Mouse (Mus musculus) liver, embryonic 11.5 days (tissue): Measurements from ENCODE around the gene Gstt4. TPM values are rescaled to one million over a fixed set of nuclear protein-coding genes. Genes with fewer than 3 reads are reported as not detected.

ENCODE experiments used
- ATAC-seq: fragments of 200-750 bp; cut with Nextera tagmentation; replicated peaks from 2 replicates; pipeline ENCODE4 v1.8.0; 2017; ENCODE audit warnings: moderate number of reproducible peaks, mild to moderate bottlenecking, moderate TSS enrichment, moderate library complexity; ENCODE audit not compliant: low FRiP score
- DNase-seq: peaks from one replicate; pipeline ENCODE4 v3.0.0-alpha.2; 2017; ENCODE audit warnings: low spot score
- H3K27ac ChIP-seq: fragments of 300-500 bp; sonication (generic); 2 replicates; pipeline ENCODE4 v1.5.1; 2014; ENCODE audit warnings: mild to moderate bottlenecking, low read depth, low read length, control low read depth
- H3K27me3 ChIP-seq: fragments of 300-500 bp; sonication (generic); replicated peaks from 2 replicates; pipeline ENCODE4 v1.6.1; 2014; ENCODE audit warnings: low read length, mixed read lengths; ENCODE audit not compliant: control insufficient read depth, insufficient read depth
- H3K36me3 ChIP-seq: fragments of 300-500 bp; sonication (generic); 2 replicates; pipeline ENCODE4 v1.6.1; 2014; ENCODE audit warnings: mild to moderate bottlenecking, low read length, moderate library complexity, mixed read lengths; ENCODE audit not compliant: control insufficient read depth, insufficient read depth
- H3K4me1 ChIP-seq: fragments of 300-500 bp; sonication (generic); replicated peaks from 2 replicates; pipeline ENCODE4 v1.6.1; 2014; ENCODE audit warnings: low read length, mixed read lengths; ENCODE audit not compliant: control insufficient read depth, insufficient read depth
- H3K4me2 ChIP-seq: fragments of 300-500 bp; sonication (generic); 2 replicates; pipeline ENCODE4 v1.6.1; 2014; ENCODE audit warnings: mild to moderate bottlenecking, control low read depth, moderate library complexity
- H3K4me3 ChIP-seq: fragments of 300-500 bp; sonication (generic); 2 replicates; pipeline ENCODE4 v1.5.1; 2014; ENCODE audit warnings: low read depth, low read length, control low read depth
- H3K9ac ChIP-seq: fragments of 300-500 bp; sonication (generic); 2 replicates; pipeline ENCODE4 v1.6.1; 2014; ENCODE audit warnings: low read depth, low read length, control low read depth
- H3K9me3 ChIP-seq: fragments of 300-500 bp; sonication (generic); 2 replicates; pipeline ENCODE4 v1.6.1; 2016; ENCODE audit warnings: low read length, inconsistent platforms, mixed read lengths; ENCODE audit not compliant: control insufficient read depth
- WGBS: fragments of 180-500 bp; shearing (Covaris S2); extraction: QIAGEN DNeasy Blood & Tissue Kit; methylation state at CpG from one replicate; pipeline ENCODE4 v1.1.7; 2014; 5-methylcytosine and 5-hydroxymethylcytosine counted together
- polyA plus RNA-seq: library from polyadenylated mRNA; unstranded; fragments of >200 nt; fragmentation: Nextera tagmentation; extraction: Ambion mirVana; gene quantifications from 2 replicates; pipeline ENCODE4 v1.2.1, GENCODE M21; 2014

Gene Gstt4
- polyA plus RNA-seq, 1 experiment from 2014 or later = not detected

- 87% methylated on average over 15 of the region's 15 CpGs for WGBS
- Histone ChIP-seq H3K4me3 (no peak overlapping the region), H3K4me2 (no peak overlapping the region), H3K36me3 (peaks cover 14% of the 10 kb centered on the region), H3K9me3 (no peaks in the 10 kb centered on the region), H3K9ac (no peak overlapping the region), H3K27me3 (0 out of 2 replicates have a peak, but pooled peaks cover 2% of the 10 kb centered on the region), H3K27ac (no peak overlapping the region), H3K4me1 (peaks cover 13% of the 10 kb centered on the region)
- no peak for DNase-seq
- ATAC-seq = no peak
These were observed 33.2 kb upstream of the Gstt4 start for GRCm38 (mm10) chr10:75855416-75855981.

GRCm38 (mm10) chr10:75854791-75855190 is 32.4 kb upstream of the Gstt4 start:
- WGBS = 79% methylated on average over 6 of the region's 6 CpGs
- H3K9ac ChIP-seq = no peak overlapping the region
- no peaks in the 10 kb centered on the region for H3K9me3 ChIP-seq

GRCm38 (mm10) chr10:75854096-75854495 is 31.8 kb upstream of the Gstt4 start:
- DNase-seq (no peak), ATAC-seq (0 out of 2 replicates have a peak, but pooled peaks have one; percentile 16)
- Histone ChIP-seq H3K27me3 (0 out of 2 replicates have a peak, but pooled peaks cover 2% of the 10 kb centered on the region), H3K4me2 (no peak overlapping the region), H3K36me3 (peaks cover 14% of the 10 kb centered on the region), H3K9me3 (no peaks in the 10 kb centered on the region), H3K27ac (no peak overlapping the region), H3K9ac (no peak overlapping the region), H3K4me3 (no peak overlapping the region), H3K4me1 (peaks cover 12% of the 10 kb centered on the region)
- 43% methylated on average over 5 of the region's 5 CpGs for WGBS

More at GRCm38 (mm10) chr10:75854791-75855190, 32.4 kb upstream of the Gstt4 start:
- H3K4me1 ChIP-seq = peaks cover 12% of the 10 kb centered on the region
- H3K4me2 ChIP-seq = no peak overlapping the region
- peaks cover 14% of the 10 kb centered on the region for H3K36me3 ChIP-seq
- no peak overlapping the region for H3K27ac ChIP-seq
- H3K27me3 ChIP-seq = 0 out of 2 replicates have a peak, but pooled peaks cover 2% of the 10 kb centered on the region
- no peak overlapping the region for H3K4me3 ChIP-seq
- no peak for DNase-seq
- no peak for ATAC-seq

- DNase-seq (peak; percentile 72), ATAC-seq (peak; percentile 64)
- H3K27me3 ChIP-seq = 0 out of 2 replicates have a peak, but pooled peaks cover 2% of the 10 kb centered on the region
- no peak overlapping the region for H3K9ac ChIP-seq
- H3K27ac ChIP-seq = no peak overlapping the region
- no peaks in the 10 kb centered on the region for H3K9me3 ChIP-seq
- peaks cover 8% of the 10 kb centered on the region for H3K4me1 ChIP-seq
- 26% methylated on average over 10 of the region's 10 CpGs for WGBS
- peaks cover 13% of the 10 kb centered on the region for H3K36me3 ChIP-seq
- H3K4me2 ChIP-seq = no peak overlapping the region
- no peak overlapping the region for H3K4me3 ChIP-seq
These were observed 31.1 kb upstream of the Gstt4 start for GRCm38 (mm10) chr10:75853452-75853851.

- Histone ChIP-seq H3K9me3 (no peaks in the 10 kb centered on the region), H3K36me3 (peaks cover 6% of the 10 kb centered on the region), H3K9ac (no peak overlapping the region), H3K4me1 (peaks cover 1% of the 10 kb centered on the region; the same call in 1 of the 2 replicates), H3K27me3 (0 out of 2 replicates have a peak, but pooled peaks cover 2% of the 10 kb centered on the region), H3K4me2 (no peak overlapping the region), H3K27ac (no peak overlapping the region; the same call in 1 of the 2 replicates), H3K4me3 (no peak overlapping the region)
- no peak for ATAC-seq
- WGBS = 82% methylated on average over 12 of the region's 12 CpGs
- no peak for DNase-seq
These were observed 30.3 kb upstream of the Gstt4 start for GRCm38 (mm10) chr10:75852539-75853125.

- H3K9me3 ChIP-seq = no peaks in the 10 kb centered on the region
- DNase-seq (no peak), ATAC-seq (no peak)
- H3K27ac ChIP-seq = no peak overlapping the region
- no peak overlapping the region for H3K4me3 ChIP-seq
- WGBS = 57% methylated on average over 3 of the region's 3 CpGs
- 0 out of 2 replicates have a peak, but pooled peaks cover 2% of the 10 kb centered on the region for H3K27me3 ChIP-seq
- no peaks in the 10 kb centered on the region for H3K4me1 ChIP-seq
- H3K36me3 ChIP-seq = no peaks in the 10 kb centered on the region
- H3K9ac ChIP-seq = no peak overlapping the region
- H3K4me2 ChIP-seq = no peak overlapping the region
These were observed 29.3 kb upstream of the Gstt4 start for GRCm38 (mm10) chr10:75851681-75852080.

- no peaks in the 10 kb centered on the region for H3K36me3 ChIP-seq
- H3K4me2 ChIP-seq = no peak overlapping the region
- peaks cover 3% of the 10 kb centered on the region; the same call in 1 of the 2 replicates for H3K4me1 ChIP-seq
- DNase-seq (no peak), ATAC-seq (no peak)
- WGBS = 12% methylated on average over 6 of the region's 6 CpGs
- 0 out of 2 replicates have a peak, but pooled peaks cover 2% of the 10 kb centered on the region for H3K27me3 ChIP-seq
- H3K4me3 ChIP-seq = no peak overlapping the region
- H3K9me3 ChIP-seq = no peaks in the 10 kb centered on the region
- H3K9ac ChIP-seq = no peak overlapping the region
- no peak overlapping the region for H3K27ac ChIP-seq
These were observed 28.7 kb upstream of the Gstt4 start for GRCm38 (mm10) chr10:75851076-75851475.

- no peak for DNase-seq
These were observed 26.0 kb upstream of the Gstt4 start for GRCm38 (mm10) chr10:75848382-75848781.

More at GRCm38 (mm10) chr10:75848382-75848781, 26.0 kb upstream of the Gstt4 start:
- Histone ChIP-seq H3K4me2 (no peak overlapping the region), H3K9ac (no peak overlapping the region), H3K27ac (no peak overlapping the region), H3K36me3 (no peaks in the 10 kb centered on the region), H3K4me1 (peaks cover 13% of the 10 kb centered on the region), H3K27me3 (0 out of 2 replicates have a peak, but pooled peaks cover 2% of the 10 kb centered on the region), H3K4me3 (no peak overlapping the region), H3K9me3 (no peaks in the 10 kb centered on the region)
- ATAC-seq = no peak
- WGBS = 35% methylated on average over 3 of the region's 3 CpGs
